ENCODE assay signal across 10 mouse cellular contexts in the genomic region with DNA sequence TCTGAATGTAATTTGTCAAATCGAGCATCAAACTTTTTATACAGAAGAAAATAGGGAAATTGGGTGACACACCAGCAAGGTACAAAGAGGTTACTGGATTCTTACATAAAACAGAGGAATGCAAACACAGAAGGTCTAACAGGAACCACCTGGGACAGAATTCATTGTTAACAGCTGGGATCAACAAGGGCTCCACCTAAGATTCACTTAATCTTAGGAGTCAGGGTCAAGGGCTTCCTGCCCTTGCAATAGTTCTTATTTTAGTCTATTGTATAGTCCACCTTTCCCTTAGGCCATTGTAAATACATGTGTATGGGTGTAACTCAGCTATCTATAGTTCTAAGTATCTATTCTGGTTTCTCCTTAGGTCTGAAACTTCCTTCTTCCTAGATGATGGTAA. TPM values are rescaled to one million over a fixed set of nuclear protein-coding genes. Genes with fewer than 3 reads are reported as not detected.
DNase-seq lines count a peak whose midpoint lies in the region; ATAC-seq and TF ChIP-seq lines count a peak whose summit lies in the region.
"Not testable (repeated sequence)": the region's sequence is repeated elsewhere in the genome, so short reads cannot be mapped to it uniquely, and the experiment has no call there.
"Had no signal": no experiment of that assay in that cellular context is flagged by ENCODE, and none has a peak within 500 bp of the region (broad histone marks: within the 10 kb centered on the region; RNA-seq: fewer than 3 reads in every experiment).

No protein-coding gene starts in this region.

- H3K4me3 ChIP-seq in lung, postnatal 0 days (ENCODE audit: low read depth, low read length): not testable (repeated sequence)

- H3K9ac ChIP-seq in lung, postnatal 0 days (replicated peaks; ENCODE audit: low read depth): not testable (repeated sequence)

- not testable (repeated sequence) for H3K36me3 ChIP-seq in lung, postnatal 0 days (ENCODE audit: insufficient read depth, low read length)

- not testable (repeated sequence) for ATAC-seq in lung, postnatal 0 days

- peak; percentile 15; the same call in 1 of the 2 replicates for TF ChIP-seq EP300 in lung, postnatal 0 days (IDR thresholded peaks at IDR 0.05)

- not testable (repeated sequence) for H3K27ac ChIP-seq in lung, postnatal 0 days (ENCODE audit: low read length)

- not testable (repeated sequence) for TF ChIP-seq CTCF in lung, postnatal 0 days (IDR thresholded peaks at IDR 0.05)

- H3K4me1 ChIP-seq in lung, postnatal 0 days (ENCODE audit: insufficient read depth, low read depth, low read length): not testable (repeated sequence)

- H3K27me3 ChIP-seq in lung, postnatal 0 days (replicated peaks; ENCODE audit: insufficient read depth, low read length): not testable (repeated sequence)

- not testable (repeated sequence) for H3K9me3 ChIP-seq in lung, postnatal 0 days (ENCODE audit: low read length)

- WGBS in lung, postnatal 0 days: 71% methylated on average over 1 of the region's 1 CpGs

- not testable (repeated sequence) for H3K4me2 ChIP-seq in lung, postnatal 0 days (replicated peaks; ENCODE audit: low read depth, low read length)

- DNase-seq in R1 (ENCODE audit: low read depth, low spot score) (peak; percentile 76), ZHBTc4 (ENCODE audit: low read depth, low spot score) (peak; percentile 54)
- not testable (repeated sequence) for DNase-seq in lung, postnatal 0 days (ENCODE audit: low spot score)

RNA-seq across cellular contexts. Expression of a gene that starts 2.7 kb away (rescaled TPM):
- 13.4 and 13.9 TPM in 2 replicates for polyA plus RNA-seq in lung, postnatal 0 days (2015; fragmentation: Nextera tagmentation; extraction: Ambion mirVana)

RNA-seq across cellular contexts. Expression of a gene that starts 24.2 kb away (rescaled TPM):
- polyA plus RNA-seq in lung, postnatal 0 days (2015; fragmentation: Nextera tagmentation; extraction: Ambion mirVana): 211 and 242 TPM in 2 replicates

RNA-seq across cellular contexts. Expression of a gene that starts 24.8 kb away (rescaled TPM):
- polyA plus RNA-seq in lung, postnatal 0 days (2015; fragmentation: Nextera tagmentation; extraction: Ambion mirVana): 0.15 TPM in 1 of 2 replicates, not detected in the other
- polyA plus RNA-seq: activated CD4-positive, CD25-positive, alpha-beta regulatory T cell, adult 4 months; adrenal gland, adult 2 months; brain, embryonic 14.5 days; C2C12; CD4-positive, CD25-positive, alpha-beta regulatory T cell, adult 4 months; cerebellum, adult 2 months; Patski had no signal
